Mouse (Mus musculus): ENCODE data around the gene Lbhd1. TPM values are rescaled to one million over a fixed set of nuclear protein-coding genes. Genes with fewer than 3 reads are reported as not detected.
"Not testable (repeated sequence)": the region's sequence is repeated elsewhere in the genome, so short reads cannot be mapped to it uniquely, and the experiment has no call there.

Lbhd1 gene
- 2.4 and 3.0 TPM in 2 replicates for polyA plus RNA-seq (2012; rRNA removed)

DNA sequence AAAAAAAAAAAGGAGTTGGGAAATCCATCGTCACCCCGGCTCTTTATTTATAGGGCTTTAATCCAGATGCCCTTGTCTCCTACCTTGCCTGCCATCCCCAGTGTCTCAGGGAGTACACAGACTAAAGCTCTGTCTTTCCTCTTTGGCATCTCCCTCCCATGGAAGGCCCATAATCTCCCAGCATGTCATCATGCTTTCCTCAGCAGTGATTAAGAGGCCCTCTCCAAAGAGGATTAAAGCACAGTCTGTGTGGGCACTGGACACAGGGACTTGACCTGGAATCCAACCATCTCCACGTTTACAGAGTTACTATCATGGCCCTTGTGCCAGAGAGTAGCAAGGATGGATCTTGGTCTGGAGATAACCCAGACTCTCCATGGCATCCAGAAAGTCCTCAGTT lies at the start of gene Lbhd1, which contains the start of gene Gm49403:
Gene Lbhd1 (plus strand): TSS at position 117 of the 400 bp plus-strand sequence.
Gene Gm49403 (plus strand): TSS at position 315 of the 400 bp plus-strand sequence.
- Histone ChIP-seq H3K27ac (ENCODE audit: control insufficient read depth, insufficient read depth, low read length) (no peak within 1 kb of the TSS), H3K36me3 (ENCODE audit: control insufficient read depth, insufficient read depth, low read length) (no peaks in the 10 kb centered on the region), H3K4me3 (ENCODE audit: control insufficient read depth, insufficient read depth, low read length) (no peak within 1 kb of the TSS), H3K4me1 (replicated peaks; ENCODE audit: control insufficient read depth, insufficient read depth, low read length) (peaks cover 10% of the 10 kb centered on the region), H3K27me3 (ENCODE audit: control insufficient read depth, insufficient read depth, low read length) (no peaks in the 10 kb centered on the region)
- TF ChIP-seq CTCF (IDR thresholded peaks at IDR 0.05; ENCODE audit: borderline replicate concordance, control insufficient read depth, extremely low read depth, insufficient read depth, low read length, poor library complexity) (no peak), POLR2A (IDR thresholded peaks at IDR 0.05; ENCODE audit: control insufficient read depth, extremely low read depth, insufficient read depth, low read length, poor library complexity) (no peak)
- no peak for DNase-seq
- WGBS: 78% methylated on average over 3 of the region's 3 CpGs

- H3K36me3 ChIP-seq (ENCODE audit: control insufficient read depth, insufficient read depth, low read length): peaks cover 33% of the 10 kb centered on the region
- not testable (repeated sequence) for H3K27ac ChIP-seq (ENCODE audit: control insufficient read depth, insufficient read depth, low read length); H3K4me3 ChIP-seq (ENCODE audit: control insufficient read depth, insufficient read depth, low read length); H3K27me3 ChIP-seq (ENCODE audit: control insufficient read depth, insufficient read depth, low read length); DNase-seq
- H3K4me1 ChIP-seq (replicated peaks; ENCODE audit: control insufficient read depth, insufficient read depth, low read length): peaks cover 32% of the 10 kb centered on the region
- 97% methylated on average over 10 of the region's 10 CpGs for WGBS
Observed at GRCm38 (mm10) chr19:8836327-8836726, 47.2 kb upstream of the Lbhd1 start.

GRCm38 (mm10) chr19:8837251-8837791 lies 46.2 kb upstream of the Lbhd1 start, which contains the start of gene Bscl2:
Gene Bscl2 (plus strand): TSS chr19:8837467.
- DNase-seq: peak; percentile 83
- H3K4me3 ChIP-seq (ENCODE audit: control insufficient read depth, insufficient read depth, low read length): peak within 1 kb of the TSS; percentile 86
- peaks cover 33% of the 10 kb centered on the region for H3K4me1 ChIP-seq (replicated peaks; ENCODE audit: control insufficient read depth, insufficient read depth, low read length)
- TF ChIP-seq CTCF (IDR thresholded peaks at IDR 0.05; ENCODE audit: borderline replicate concordance, control insufficient read depth, extremely low read depth, insufficient read depth, low read length, poor library complexity) (peak; percentile 90), POLR2A (IDR thresholded peaks at IDR 0.05; ENCODE audit: control insufficient read depth, extremely low read depth, insufficient read depth, low read length, poor library complexity) (no peak)
- 4% methylated on average over 38 of the region's 38 CpGs for WGBS
- H3K27ac ChIP-seq (ENCODE audit: control insufficient read depth, insufficient read depth, low read length): peak within 1 kb of the TSS; percentile 60
- H3K27me3 ChIP-seq (ENCODE audit: control insufficient read depth, insufficient read depth, low read length): no peaks in the 10 kb centered on the region
- peaks cover 23% of the 10 kb centered on the region for H3K36me3 ChIP-seq (ENCODE audit: control insufficient read depth, insufficient read depth, low read length)

GRCm38 (mm10) chr19:8838041-8838730 lies 45.3 kb upstream of the Lbhd1 start:
- Histone ChIP-seq H3K27me3 (ENCODE audit: control insufficient read depth, insufficient read depth, low read length) (no peaks in the 10 kb centered on the region), H3K4me3 (ENCODE audit: control insufficient read depth, insufficient read depth, low read length) (peak overlapping the region; percentile 86), H3K27ac (ENCODE audit: control insufficient read depth, insufficient read depth, low read length) (no peak overlapping the region), H3K4me1 (replicated peaks; ENCODE audit: control insufficient read depth, insufficient read depth, low read length) (peaks cover 33% of the 10 kb centered on the region), H3K36me3 (ENCODE audit: control insufficient read depth, insufficient read depth, low read length) (peaks cover 16% of the 10 kb centered on the region)
- 32% methylated on average over 15 of the region's 15 CpGs for WGBS
- no peak for TF ChIP-seq POLR2A (IDR thresholded peaks at IDR 0.05; ENCODE audit: control insufficient read depth, extremely low read depth, insufficient read depth, low read length, poor library complexity)
- no peak for TF ChIP-seq CTCF (IDR thresholded peaks at IDR 0.05; ENCODE audit: borderline replicate concordance, control insufficient read depth, extremely low read depth, insufficient read depth, low read length, poor library complexity)
- DNase-seq: no peak

DNA sequence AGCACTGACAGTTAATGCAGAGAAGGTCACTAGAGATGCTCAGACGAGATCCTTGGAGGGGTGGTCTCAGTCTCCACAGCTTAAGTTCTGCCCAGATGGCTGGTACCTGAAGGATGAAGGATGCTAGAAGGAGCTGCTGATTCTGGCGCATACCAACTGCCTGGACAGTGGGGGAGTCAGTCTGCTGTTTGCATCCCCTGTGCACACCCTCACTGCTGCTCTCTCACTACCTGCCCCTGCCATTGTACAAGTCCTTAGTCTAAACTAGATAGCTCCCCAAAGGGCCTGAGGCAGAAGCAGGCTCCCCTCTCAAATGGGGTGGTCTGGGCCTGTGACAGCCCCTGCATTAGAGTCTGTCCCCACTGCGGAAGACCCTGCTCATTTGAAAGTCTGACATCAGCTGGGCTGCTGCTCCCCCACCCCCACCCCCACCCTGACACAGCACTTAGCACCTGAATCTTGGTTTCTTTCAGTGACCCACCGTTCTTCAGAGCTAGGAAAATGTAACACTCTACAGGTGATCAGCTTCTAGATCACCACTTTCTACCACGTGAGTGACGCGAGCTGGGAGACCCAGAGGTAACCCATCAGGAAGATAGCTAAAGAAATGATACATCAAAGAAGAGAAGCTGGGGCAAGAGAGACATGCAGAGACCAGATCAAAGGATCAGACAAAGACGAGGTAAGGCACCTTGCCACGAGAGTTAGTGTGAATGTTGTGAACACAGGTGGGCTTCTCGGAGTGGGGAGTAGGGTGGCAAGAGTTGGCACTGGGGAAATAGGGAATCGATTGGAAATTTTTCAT lies 44.2 kb upstream of the Lbhd1 start, which contains the start of gene Gng3:
Gene Gng3 (minus strand): TSS at position 92 of the 805 bp plus-strand sequence.
- H3K4me3 ChIP-seq (ENCODE audit: control insufficient read depth, insufficient read depth, low read length): peak within 1 kb of the TSS; percentile 86
- 64% methylated on average over 11 of the region's 11 CpGs for WGBS
- no peak for DNase-seq
- peaks cover 33% of the 10 kb centered on the region for H3K4me1 ChIP-seq (replicated peaks; ENCODE audit: control insufficient read depth, insufficient read depth, low read length)
- TF ChIP-seq CTCF (IDR thresholded peaks at IDR 0.05; ENCODE audit: borderline replicate concordance, control insufficient read depth, extremely low read depth, insufficient read depth, low read length, poor library complexity): no peak
- no peak for TF ChIP-seq POLR2A (IDR thresholded peaks at IDR 0.05; ENCODE audit: control insufficient read depth, extremely low read depth, insufficient read depth, low read length, poor library complexity)
- H3K36me3 ChIP-seq (ENCODE audit: control insufficient read depth, insufficient read depth, low read length): peaks cover 5% of the 10 kb centered on the region
- H3K27me3 ChIP-seq (ENCODE audit: control insufficient read depth, insufficient read depth, low read length): no peaks in the 10 kb centered on the region
- H3K27ac ChIP-seq (ENCODE audit: control insufficient read depth, insufficient read depth, low read length): no peak within 1 kb of the TSS

- peaks cover 33% of the 10 kb centered on the region for H3K4me1 ChIP-seq (replicated peaks; ENCODE audit: control insufficient read depth, insufficient read depth, low read length)
- 31% methylated on average over 29 of the region's 29 CpGs for WGBS
- peak overlapping the region; percentile 69 for H3K4me3 ChIP-seq (ENCODE audit: control insufficient read depth, insufficient read depth, low read length)
- H3K36me3 ChIP-seq (ENCODE audit: control insufficient read depth, insufficient read depth, low read length): no peaks in the 10 kb centered on the region
- no peaks in the 10 kb centered on the region for H3K27me3 ChIP-seq (ENCODE audit: control insufficient read depth, insufficient read depth, low read length)
- H3K27ac ChIP-seq (ENCODE audit: control insufficient read depth, insufficient read depth, low read length): no peak overlapping the region
- DNase-seq: peak; percentile 63
- no peak for TF ChIP-seq POLR2A (IDR thresholded peaks at IDR 0.05; ENCODE audit: control insufficient read depth, extremely low read depth, insufficient read depth, low read length, poor library complexity)
- TF ChIP-seq CTCF (IDR thresholded peaks at IDR 0.05; ENCODE audit: borderline replicate concordance, control insufficient read depth, extremely low read depth, insufficient read depth, low read length, poor library complexity): no peak
Observed at GRCm38 (mm10) chr19:8839908-8840791, 43.4 kb upstream of the Lbhd1 start.
